Mouse (Mus musculus): ENCODE data around the gene Maob.
A peak's percentile ranks its signal among the peaks of the same experiment; 100 is the strongest.

The Maob gene

GRCm38 (mm10) chrX:16817261-16817769 is at the start of gene Maob:
Gene Maob (minus strand): TSS chrX:16817366.
- peak; percentile 73 for DNase-seq

GRCm38 (mm10) chrX:16860244-16860643 is 43.1 kb upstream of the Maob start:
- peak; percentile 46 for DNase-seq

GRCm38 (mm10) chrX:16846034-16846433 is 28.9 kb upstream of the Maob start:
- DNase-seq, result no peak

- DNase-seq, result no peak
Measured at GRCm38 (mm10) chrX:16841443-16841842, 24.3 kb upstream of the Maob start.

GRCm38 (mm10) chrX:16837293-16837692 is 20.1 kb upstream of the Maob start:
- no peak for DNase-seq

- DNase-seq, result no peak
Measured at GRCm38 (mm10) chrX:16836488-16837082, 19.4 kb upstream of the Maob start.

GRCm38 (mm10) chrX:16826028-16826427 is 8.9 kb upstream of the Maob start:
- DNase-seq, result no peak

- no peak for DNase-seq
Measured at GRCm38 (mm10) chrX:16815965-16816364, 1.2 kb downstream of the Maob start.

GRCm38 (mm10) chrX:16812080-16812479 is 5.1 kb downstream of the Maob start:
- no peak for DNase-seq

- DNase-seq, result no peak
Measured at GRCm38 (mm10) chrX:16767453-16767852, 49.7 kb downstream of the Maob start.

GRCm38 (mm10) chrX:16766156-16766555 is 51.0 kb downstream of the Maob start:
- peak; percentile 43 for DNase-seq

- peak; percentile 62 for DNase-seq
Measured at GRCm38 (mm10) chrX:16761430-16761829, 55.7 kb downstream of the Maob start.

GRCm38 (mm10) chrX:16754761-16755160 is 62.4 kb downstream of the Maob start:
- DNase-seq, result no peak

- no peak for DNase-seq
Measured at GRCm38 (mm10) chrX:16748932-16749331, 68.2 kb downstream of the Maob start.

GRCm38 (mm10) chrX:16714033-16714432 is 103.1 kb downstream of the Maob start:
- no peak for DNase-seq

GRCm38 (mm10) chrX:16706094-16706493 is 111.1 kb downstream of the Maob start:
- DNase-seq, result no peak

Data from lung, postnatal 36 days (tissue).